Mouse (Mus musculus) cerebellum, adult 11-12 months (tissue): ENCODE measurements around the gene Gpsm2.
"Not testable (repeated sequence)": the region's sequence is repeated elsewhere in the genome, so short reads cannot be mapped to it uniquely, and the experiment has no call there.

Source experiments
- DNase-seq: peaks from one replicate; pipeline ENCODE4 v3.0.0; 2022

Gpsm2 gene

DNA sequence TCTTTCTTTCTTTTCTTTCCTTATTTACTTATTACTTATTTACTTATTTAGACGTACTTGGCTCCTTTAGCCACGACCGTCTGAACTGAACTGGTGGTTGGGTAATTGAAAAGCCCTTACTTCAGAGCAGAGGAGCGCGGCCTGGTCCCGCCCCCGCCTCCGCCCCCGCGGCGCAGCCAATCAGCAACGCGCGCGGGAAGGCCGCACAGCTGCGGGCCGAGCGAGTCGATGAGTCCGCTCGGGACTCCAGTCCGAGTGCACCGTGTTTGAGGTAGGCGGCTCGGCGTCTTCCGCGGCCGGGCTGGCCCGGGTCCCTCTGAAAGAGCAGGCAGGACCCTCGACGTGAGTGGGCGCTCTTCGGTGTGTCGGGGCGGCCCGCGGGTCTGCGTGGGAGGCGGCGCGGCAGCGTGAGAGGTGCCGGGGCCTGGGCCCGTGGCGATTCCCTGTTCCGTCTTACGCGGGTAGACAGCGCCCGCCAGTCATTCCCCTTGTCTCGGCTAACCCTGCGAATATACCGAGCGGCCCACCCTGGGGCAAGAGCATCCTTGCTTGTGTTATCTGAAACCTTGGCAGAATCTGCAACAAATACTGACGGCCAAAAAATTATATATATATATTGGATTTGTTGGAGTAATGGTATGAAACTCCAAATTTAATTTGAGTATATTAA, 68.3 kb downstream of the Gpsm2 start, which contains the start of gene Clcc1:
Clcc1 (plus strand) TSS at position 204 of the 670 bp plus-strand sequence.
- DNase-seq = peak; percentile 93

DNA sequence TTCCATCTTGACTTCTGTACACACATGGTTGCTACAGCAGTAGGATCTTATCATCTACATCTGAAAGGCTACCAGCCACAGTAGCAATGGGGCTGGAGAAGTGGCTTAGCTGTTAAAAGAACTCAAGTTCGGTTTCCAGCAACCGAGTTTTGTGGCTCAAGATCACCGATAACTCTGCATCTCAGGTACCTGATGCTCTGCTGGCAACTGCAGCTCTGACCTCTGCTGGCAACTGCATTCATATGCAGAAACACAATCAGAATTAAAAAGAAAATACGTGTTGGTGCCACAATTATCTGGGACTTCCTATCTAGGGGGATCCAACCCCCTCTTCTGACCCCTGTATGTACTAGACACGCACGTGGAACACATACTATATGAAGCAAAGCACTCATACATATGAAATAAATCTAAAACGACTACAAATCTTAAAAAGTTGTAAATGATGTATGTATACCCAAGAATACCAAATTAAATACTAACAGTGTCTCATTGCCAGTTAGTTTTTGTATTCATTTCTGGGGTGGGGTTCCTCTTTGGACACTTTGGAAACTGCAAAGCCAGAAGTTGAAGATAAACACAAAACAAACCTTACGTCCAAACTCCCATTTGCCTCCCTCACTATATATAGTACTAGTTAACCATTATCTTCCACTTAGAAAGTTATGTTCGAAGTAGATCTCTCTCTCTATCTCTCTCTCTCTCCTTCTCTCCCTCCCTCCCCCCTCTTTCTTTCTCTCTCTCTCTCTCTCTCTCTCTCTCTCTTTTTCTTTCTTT, 69.1 kb downstream of the Gpsm2 start:
- no peak for DNase-seq

DNA sequence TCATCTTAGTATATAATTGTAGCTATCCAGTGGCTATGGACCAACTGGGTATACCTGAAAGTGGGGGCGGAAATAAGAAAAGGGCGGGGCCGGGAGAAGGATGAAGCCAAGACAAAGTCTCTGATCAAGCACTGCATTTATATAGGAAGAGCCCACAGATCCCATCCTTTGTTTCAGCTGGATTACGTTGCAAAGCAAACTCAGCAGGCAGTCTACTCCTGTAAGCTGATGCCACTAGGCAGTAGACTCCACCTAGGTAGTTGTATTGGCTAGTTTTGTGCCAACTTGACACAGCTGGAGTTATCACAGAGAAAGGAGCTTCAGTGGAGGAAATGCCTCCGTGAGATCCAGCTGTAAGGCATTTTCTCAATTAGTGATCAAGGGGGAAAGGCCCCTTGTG, 74.4 kb downstream of the Gpsm2 start:
- DNase-seq = not testable (repeated sequence)

DNA sequence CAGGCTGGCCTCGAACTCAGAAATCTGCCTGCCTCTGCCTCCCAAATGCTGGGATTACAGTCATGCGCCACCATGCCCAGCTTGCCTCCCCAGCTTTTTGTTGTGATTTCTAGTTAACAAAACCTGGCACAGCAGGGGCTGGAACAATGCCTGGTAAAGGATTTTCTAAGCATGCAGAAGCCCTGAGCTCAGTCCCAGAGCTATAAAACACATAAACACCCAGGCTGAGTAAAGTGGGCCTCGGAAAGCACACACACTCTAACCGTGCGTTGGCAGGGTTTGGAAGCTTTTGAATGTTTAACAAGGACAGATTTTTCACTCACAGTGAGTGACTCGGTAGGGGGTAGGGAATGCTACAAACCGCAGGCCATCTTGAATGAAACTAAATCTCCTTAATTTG, 76.1 kb downstream of the Gpsm2 start:
- no peak for DNase-seq

DNA sequence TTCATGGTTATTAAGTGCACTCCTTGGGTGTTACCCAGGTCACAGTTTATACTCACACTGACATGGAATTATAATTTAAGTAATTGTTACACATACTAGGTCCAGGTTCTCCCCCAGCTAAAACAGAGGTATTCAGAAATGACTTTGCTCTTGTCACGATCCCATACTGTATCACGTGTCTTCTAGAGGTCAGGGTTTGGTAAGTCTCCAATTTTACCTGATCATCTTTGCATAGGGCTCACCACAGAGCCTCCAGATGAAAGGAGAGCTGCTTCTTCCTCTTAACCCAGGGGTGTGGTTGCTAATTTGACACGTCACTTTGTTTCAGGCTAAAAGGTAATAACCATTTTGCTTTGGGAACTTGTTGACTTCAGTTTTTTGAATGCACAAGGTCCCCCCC, 77.3 kb downstream of the Gpsm2 start:
- no peak for DNase-seq

DNA sequence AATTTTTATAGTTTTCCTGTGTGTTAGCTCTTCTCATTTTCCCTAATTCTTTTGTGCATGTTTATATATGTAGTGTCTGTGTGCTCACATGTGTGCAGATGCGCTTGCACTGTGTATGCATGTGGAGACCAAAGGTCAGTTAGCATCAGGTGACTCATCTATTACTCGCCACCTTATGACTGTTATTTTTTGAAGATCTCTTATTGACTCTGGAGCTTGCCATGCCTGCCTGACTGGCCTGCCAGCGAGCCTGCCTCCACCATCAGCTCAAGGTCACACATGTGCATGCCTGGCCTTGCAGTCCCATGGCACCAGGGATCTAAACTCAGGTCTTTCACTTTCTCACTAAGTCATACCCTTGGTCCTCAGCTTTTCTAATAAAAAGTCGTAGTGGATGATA, 81.1 kb downstream of the Gpsm2 start:
- no peak for DNase-seq

DNA sequence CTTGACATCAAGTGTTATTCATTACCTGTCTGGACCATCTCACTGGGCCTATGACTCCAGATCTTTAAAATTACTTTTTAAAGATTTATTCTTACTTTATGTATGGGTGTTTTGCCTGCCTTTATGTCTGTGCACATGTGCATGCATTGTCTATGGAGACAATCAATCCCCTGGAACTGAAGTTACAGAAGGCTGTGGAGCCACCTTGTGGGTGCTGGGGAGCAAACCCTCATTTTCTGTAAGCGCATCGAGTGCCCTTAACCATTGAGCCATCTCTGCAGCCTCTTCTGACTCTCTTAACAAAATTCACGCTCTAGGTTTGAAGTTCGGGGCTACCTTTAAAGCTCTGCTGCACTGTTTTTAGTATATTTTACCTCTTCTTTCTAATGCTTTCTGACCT, 82.7 kb downstream of the Gpsm2 start:
- DNase-seq = no peak

DNA sequence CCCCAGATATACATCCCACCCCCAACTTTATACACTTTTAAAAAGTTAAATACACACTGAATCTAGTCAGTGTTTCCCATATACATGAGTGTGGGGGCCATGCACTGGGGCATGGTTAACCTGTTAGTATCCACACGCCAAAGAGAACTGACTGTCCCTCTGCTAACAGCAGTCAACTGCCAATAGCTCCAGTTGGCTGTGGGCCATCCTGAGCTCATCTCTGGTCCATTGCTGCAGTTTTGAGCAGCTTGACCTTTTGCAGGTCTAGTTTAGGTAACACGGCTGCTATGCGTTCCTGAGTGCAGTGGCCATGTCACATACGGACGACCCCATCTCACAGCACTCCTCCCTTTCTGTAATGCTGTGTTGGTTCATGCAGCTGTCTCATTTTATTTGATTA, 87.3 kb downstream of the Gpsm2 start:
- DNase-seq = peak; percentile 13
